Mouse (Mus musculus): ENCODE results near the gene Khsrp.

Khsrp gene

DNA sequence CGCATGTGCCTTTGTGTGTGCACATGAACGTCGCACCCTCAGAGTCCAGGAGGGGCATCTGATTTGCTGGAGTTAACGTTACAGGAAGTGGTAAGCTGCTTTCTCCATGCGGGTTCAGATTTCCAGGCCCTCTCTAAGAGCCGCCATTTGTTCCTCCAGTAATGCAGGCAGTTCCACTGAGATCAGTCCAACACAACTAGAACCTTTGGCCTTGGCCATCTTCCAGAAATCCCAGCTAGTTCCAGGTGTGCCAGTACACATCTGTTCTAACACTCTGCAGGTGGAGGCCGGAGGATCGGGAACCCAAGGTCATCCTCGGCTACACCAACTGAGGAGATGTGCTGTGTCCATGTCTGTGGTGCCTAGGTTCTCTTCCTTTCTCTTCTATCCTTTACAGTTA, 46.4 kb downstream of the Khsrp start:
- DNase-seq = no peak

DNA sequence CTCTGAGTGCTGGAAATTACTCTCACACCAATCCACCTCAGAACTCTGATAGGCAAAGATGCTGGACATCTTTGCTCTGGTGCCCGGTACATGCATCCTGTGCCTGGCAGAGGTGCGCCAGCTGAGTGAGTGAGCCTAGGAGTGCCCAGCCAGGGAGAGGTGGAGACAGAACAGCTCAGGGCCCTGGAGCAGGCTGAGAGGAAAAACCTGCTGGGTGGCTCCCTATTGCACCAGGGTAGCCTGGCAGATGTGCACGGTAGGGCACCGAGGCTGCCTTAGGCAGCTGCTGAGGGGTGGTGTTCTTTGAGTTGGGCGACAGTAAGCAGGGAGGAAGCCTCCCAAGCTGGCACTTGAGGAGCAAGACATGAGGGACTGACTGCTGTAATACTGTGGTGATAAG, 49.3 kb downstream of the Khsrp start, which contains the start of gene Acer1:
Gene Acer1 (minus strand): TSS at position 114 of the 400 bp plus-strand sequence.
- no peak for DNase-seq

DNA sequence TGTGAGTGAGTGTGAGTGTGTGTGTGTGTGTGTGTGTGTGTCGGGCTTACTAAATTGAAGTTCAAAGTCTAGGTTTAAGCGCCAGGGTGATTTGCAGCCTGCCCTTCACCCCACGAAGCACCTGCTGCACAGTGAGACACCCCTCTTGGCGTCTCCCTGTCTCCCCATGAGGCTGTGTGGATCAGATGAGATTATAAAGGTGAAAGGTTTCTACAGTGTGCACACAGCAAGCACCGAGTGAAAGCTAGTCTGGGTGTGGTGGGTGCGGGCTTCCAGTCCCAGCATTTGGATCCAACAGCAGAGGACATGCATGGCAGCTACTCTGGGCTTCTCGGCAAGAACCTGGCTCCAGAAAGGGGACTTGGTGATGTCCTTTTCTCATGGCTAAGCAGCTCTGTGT, 50.3 kb downstream of the Khsrp start:
- DNase-seq = no peak

DNA sequence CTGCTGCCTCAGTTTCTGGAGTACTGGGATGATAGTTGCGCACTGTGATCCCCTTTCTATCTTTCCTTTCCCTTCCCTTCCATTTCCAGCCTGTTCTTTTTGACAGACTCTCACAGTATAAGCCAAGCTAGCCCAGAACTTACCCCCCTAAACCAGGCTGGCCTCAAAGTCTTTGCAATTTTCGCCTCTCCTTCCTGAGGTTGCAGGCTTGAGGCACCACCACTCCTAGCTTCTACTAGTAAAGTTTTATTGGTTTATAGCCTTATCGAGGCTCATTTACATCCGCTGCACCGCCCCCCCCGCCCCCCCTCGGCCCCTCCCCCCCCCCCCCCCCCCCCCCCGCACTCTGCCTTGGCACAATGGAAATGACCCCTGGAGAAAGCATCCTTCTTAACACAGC, 51.8 kb downstream of the Khsrp start:
- no peak for DNase-seq

DNA sequence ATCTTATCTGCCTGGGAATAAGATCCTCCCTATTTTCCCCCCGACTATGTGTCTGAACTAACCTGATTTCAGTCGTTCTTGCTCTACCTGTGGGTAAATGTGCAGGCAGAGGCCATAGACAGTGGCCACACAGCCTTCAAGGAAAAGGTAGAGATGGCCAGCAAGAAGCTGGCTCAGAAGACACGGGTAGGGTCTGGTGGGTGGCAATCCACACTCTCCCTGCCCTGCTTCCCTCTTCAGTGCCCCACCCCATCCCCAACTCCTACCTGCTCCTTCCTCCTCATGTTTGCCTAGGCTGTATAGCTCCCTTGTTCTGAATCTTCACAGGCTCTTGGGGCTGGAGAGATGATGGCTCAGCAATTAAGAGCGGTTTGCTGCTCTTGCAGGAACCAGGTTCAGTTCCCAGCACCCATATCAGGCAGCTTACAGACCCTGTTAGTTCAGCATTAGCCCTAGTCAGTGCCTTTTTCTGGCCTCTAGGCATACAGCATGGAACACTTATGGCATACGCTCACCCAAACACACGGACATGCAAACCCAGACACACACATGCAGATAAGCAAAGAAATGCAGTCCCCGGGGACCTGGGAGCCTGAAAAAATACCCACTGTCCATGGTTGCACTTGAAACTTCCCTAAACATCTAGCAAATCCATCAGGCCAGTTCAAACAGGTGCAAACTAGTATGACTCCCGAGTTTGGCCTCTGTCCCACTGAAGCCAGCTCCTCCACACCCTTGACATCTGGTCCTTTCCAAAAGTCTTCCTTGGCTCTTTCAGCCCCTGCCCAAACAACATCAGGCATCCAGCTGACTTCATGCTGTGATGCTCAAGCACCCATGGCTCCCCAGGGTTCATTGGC, 54.6 kb downstream of the Khsrp start:
- DNase-seq = no peak

DNA sequence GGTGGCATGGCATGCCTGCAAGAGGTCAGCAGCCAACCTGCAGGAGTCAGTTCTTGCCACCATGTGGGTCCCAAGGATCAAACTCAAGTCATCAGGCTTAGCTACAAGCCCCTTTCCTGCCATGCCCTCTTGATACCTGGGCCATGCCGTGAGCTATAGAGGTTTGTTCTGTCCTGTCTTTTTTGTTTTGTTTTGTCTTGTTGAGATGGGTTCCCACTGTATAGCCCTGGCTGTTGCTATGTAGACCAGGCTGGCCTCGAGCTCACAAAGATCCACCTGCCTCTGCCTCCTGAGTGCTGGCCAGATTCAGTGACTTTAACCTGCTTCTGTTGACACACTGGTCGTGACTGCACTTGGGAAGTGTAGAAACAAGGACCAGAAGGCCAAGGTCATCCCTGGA, 55.9 kb downstream of the Khsrp start:
- DNase-seq = no peak

DNA sequence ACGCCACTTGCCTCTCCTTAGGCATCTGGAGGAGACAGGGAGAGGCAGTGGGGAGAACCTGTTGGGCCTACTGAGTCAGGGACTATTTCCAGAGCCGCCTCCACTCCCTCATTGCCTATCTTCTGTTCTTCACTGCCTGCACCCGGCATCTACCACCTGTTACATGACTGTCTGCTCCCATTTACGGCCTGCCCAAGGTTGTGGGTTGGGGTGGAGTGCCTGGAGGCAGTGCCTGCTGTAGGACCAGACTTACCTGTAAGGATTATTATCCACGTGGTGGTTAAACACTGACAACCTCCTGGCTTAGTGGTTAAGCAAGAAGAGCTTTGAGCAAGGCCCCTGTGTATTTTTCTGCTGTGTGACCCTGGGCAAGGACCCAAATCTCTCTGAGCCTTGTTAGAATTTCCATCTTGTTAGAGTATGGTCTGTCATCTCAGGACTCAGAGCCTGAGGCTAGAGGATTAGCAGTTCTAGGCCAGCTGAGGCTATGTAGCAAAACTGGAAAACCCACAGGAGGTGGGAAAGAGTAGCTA, 56.5 kb downstream of the Khsrp start:
- no peak for DNase-seq

DNA sequence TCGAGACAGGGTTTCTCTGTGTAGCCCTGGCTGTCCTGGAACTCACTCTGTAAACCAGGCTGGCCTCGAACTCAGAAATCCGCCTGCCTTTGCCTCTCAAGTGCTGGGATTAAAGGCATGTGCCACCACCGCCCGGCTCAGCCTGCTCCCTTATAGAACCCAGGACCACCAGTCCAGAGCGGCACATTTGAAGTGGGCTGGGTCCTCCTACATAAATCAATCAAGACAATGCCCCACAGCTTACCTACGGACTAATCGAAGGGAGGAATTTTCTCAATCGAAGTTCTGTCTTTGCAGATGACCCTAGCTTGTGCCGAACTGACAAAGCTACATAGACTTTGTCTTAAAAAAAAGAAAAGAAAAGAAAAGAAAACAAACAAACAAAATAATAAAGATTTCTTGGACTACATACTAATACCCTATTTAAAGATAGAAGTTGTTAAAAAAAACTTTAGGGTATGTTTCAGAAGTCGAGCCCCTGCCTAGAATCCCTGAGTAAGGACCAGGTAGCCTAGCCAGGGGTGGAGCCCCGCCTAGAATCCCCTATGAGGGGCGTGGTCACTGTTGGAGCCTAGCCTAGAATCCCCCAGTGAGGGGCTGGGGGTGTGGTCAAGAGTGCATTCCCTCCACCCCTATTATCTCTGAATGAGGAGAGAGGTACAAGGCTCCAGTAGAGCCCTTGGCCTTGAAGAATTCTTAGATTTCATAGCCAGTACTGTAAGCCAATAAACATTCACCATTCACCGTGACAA, 57.2 kb downstream of the Khsrp start:
- no peak for DNase-seq

All from lung, postnatal 14 days (tissue).